Mouse (Mus musculus) urinary bladder, adult 18-20 months (tissue): ENCODE data around the gene Spag17.
A peak's percentile ranks its signal among the peaks of the same experiment; 100 is the strongest.

Experiments
- DNase-seq, 2 experiments: peaks; one replicate each; pipeline ENCODE4 v3.0.0; 2022; ENCODE audit warnings: low spot score in 2 of 2, mixed read lengths in 2 of 2

The Spag17 gene

DNA sequence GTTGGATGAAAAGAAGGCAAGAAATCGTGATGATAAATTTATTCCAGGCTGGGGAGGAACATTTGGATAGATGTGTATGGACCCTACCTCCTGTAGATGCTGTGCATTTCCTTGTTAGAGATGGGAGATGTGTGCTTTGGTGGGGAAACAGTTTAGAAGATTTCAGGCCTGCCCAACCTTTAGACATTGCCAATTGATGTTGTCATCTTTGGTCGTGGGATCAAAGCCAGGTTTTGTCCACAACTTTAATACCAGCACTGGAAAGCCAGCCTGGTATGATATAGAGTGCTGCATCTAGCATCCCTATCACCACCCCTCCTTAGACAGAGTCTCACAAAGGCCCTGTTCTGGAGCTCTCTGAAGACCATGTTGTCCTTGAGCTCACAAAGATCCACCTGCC, 278.4 kb downstream of the Spag17 start:
- no peak for DNase-seq

DNA sequence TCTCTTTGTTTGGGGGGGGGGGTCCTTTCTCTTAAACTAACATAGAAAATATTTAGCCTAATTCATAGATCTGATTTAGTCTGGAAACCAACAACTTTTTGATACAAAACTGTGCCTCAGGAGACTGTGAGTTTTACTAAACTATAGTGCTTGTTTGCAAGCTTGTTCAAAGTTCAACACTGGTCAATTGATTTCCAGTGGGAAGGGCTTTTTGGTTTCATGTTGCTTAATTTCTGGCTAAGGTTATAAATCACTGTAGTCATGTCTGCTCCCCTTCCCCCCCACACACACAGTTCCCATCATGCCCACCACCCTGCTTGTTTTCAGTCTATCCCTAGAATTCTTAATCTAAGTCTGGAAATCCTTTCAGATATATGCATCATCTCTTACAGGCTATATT, 279.8 kb downstream of the Spag17 start:
- no peak for DNase-seq

GRCm38 (mm10) chr3:100176031-100176430, 290.8 kb downstream of the Spag17 start:
- no peak for DNase-seq

DNA sequence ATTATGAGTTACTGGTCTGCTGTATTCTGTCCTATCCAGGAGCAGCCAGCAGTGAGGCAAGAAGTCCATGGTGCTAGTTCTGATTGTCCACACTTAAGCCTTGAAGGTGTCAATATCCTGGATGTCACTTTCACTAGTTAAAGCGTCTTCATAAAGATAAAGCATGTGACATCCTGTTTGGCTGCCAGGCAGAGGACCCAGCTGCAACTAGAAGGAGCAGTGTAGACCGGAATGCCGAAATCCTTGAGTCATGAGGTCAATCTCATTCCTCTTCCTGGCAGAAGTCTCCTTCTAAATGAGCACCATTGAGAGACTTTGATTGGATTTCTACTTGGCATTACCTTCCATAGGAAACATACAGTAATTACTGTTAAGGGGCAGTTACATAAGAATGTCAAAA, 295.3 kb downstream of the Spag17 start:
- DNase-seq: no peak

DNA sequence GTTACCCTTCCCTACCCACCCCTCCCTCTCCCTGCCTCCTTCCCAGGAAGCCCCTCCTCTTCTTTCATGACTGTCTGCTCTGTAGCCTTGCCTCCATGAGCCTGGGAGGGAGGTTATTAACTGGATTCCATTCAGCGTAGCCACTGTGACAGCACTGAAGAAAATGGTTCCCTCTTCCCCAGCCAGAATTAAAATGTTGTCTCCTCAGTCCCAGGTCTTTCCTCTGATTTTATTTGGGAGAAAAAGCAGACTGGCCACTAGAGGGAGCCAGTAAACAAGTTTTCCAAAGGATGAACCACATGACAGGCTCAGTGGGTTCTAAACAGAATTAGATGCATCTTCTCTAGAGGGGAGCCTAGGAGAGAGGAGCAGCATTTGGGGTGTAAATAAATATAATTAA, 304.2 kb downstream of the Spag17 start:
- DNase-seq: peak; percentile 21 to 24

- no peak for DNase-seq
Measured at GRCm38 (mm10) chr3:100189861-100190260, 304.7 kb downstream of the Spag17 start.
